Mouse (Mus musculus): ENCODE measurements around the gene 5830473C10Rik.

The 5830473C10Rik gene

DNA sequence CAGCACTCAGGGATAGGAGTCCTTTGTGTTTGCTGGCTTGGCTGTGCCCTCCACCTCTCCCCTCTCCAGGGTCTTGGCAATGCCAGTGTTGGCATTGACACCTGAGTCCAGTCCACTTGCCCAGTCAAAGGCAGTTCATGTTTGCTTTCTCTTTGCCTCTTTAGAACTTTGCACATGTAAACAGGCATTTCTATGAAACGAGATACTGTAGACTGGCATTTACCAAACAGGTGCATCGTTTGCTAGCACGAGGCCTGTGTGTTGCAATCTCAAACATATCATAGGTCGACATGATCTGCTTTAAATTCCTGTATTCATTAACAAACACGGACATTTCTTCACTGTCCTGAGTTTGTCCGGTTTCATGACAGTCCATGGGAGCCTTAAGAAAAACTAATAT, at the start of gene 5830473C10Rik:
5830473C10Rik (plus strand) TSS at position 365 of the 400 bp plus-strand sequence.
- DNase-seq (ENCODE audit: low read depth, low spot score): no peak

DNA sequence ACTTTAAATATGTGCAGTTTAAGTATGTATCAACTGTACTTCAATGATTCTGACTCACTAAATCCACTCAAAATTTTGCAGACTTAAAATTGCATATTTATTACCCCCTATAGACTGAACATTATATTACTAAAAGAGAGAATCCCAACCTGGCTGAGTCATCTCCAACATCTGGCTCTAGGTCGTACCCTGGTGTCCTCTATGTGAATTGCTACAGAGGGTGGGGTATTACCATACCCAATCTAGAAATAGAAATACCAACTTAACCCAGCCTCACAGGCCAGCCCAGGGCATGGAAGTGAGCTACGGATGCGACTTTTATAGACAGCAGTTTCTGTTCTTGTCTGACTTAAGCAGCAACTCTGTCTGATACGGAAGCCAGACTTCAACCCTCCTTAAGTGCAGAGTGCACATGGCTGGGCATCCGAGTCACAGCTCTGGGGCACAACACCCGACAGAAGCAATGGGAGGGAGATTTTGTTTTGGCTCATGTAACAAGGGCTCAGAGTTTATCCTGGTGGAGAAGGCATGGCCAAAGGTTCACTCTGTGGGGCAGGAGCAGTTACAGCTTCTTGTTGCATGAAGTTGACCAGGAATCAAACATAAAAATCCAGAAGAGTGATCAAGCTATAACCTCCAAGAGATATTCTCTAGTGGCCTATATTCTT, 48.5 kb upstream of the 5830473C10Rik start:
- no peak for DNase-seq (ENCODE audit: low read depth, low spot score)

DNA sequence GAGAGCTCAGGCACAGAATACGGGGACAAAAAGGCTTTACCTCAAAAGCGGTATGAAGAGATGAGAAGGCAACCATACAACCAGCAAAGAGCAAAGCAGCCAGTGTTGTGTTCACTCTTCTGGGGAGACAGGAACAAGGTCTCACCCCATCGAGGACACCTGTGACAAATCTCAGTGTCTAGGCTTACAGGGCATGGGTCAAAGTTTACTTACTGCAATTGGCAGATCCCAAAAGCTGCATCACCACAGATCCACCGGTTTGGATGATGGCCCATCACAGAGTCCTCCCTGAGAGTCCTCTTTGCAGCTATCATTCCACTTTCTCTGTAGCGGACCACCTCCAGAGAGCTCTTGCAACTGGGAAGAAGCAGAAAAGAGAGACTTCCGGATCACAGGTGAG, 45.3 kb upstream of the 5830473C10Rik start:
- DNase-seq (ENCODE audit: low read depth, low spot score): no peak

DNA sequence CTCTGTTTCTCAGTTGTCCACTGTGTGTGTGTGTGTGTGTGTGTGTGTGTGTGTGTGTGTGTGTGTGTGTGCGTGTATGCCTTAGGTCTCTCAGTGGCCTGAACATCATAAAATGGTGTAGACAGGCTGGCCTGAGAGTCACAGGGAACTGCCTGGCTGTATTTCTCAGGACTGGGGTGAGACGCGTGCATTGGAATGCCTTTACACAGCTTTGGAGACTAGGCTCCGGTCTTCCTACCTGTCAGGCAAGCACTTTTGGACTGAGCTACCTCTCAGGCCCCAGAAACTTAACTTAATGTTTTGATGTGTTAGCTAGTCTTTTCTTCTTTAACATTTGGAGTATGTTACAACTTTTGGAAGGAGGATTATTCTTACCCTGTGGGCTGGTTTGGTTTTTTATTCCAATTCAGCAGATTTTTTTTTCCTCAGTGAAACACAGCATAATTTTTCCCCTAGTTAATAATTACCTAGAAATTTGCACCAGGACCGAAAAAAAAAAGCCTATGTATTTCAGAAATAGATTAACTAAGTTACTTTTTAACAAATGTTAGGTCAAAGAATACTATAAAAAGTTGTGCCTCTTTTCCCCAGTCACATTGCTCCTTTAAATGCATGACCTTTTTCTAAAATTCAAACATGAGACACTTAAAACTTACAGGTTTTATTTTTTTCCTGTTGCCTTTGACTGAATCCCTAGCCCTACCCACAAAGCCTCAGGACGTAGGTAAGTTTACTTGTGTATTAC, 42.4 kb upstream of the 5830473C10Rik start, which contains the start of gene Afm:
Afm (plus strand) TSS at position 577 of the 745 bp plus-strand sequence.
- no peak for DNase-seq (ENCODE audit: low read depth, low spot score)

DNA sequence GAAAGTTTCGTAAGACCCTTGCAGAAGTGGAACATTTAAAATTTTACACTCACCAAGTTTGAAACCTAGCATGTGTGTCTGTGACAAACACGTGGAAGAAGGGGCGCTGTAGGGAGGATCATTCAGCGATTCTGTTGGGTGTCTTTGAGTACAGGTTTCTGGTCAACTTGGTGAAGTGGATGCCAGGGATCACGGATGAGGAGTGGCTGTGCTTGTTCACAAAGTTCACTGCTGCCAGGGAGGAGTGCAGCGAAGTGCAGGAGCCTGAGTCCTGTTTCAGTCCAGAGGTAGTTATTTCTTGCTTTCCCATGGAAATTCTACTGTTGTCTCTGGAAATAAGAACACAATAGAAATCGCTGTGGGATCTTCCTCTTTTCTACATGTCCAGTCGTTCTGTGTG, 9.7 kb upstream of the 5830473C10Rik start:
- no peak for DNase-seq (ENCODE audit: low read depth, low spot score)

DNA sequence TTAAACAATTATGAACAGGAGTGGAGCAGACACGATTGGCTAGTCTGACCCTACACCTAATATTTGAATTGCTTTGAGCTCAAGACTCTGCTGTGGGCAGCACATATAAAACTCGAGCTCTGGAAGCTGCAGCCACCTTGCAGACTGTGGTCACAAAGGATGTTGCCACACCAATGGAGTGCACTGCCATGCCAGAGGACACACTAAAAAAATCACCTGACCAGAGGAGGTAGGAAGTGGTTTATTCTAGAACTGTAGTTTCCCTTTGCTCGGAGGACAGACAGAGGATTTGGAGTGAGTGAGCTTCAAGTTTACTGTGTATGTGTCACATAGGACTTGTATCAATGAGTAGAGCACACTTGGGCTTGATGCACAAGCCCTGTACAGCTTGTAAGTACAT, 4.9 kb upstream of the 5830473C10Rik start:
- DNase-seq (ENCODE audit: low read depth, low spot score): no peak

DNA sequence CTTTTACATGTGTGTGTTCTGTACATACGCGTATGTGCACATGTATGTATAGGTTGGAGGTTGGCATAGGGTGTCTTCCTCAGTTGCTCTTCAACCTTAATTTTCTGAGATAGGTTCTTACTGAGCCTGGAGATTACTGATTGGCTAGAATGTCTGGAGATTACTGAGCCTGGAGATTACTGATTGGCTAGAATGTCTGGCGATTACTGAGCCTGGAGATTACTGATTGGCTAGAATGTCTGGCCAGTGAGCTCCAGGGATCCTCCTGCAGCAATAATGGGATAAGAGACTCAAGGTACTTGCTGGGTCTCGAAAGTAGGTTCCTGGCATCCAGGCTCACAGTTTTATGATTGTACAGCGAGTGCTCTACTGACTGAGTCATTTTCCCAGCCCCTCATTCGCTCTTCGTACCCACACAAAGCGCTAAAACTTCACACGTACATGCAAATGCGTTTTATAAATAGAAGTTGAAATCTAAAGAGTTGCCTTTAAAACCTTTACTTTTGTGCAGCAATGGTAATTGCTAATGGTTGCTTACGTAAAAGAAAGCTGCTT, 891 bp downstream of the 5830473C10Rik start:
- DNase-seq (ENCODE audit: low read depth, low spot score): no peak

DNA sequence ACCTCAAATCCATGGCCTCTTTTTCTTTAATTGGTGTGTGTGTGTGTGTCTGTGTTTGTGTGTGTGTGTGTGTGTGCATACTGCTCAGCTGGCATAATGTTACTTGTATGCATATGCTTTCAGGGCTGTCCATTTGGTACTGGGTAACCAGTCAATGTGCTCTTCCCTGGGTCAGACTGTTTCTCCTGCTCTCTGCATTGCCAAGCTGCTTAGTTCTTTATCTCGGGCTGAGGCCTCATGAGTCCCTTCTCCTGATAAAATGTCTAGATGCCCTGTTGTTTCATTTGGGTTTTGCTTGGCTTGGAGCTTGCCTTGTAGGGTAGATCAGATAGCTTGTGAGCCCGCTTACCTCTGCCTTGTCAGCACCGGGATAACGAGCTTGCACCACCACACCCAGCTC, 2.0 kb downstream of the 5830473C10Rik start:
- DNase-seq (ENCODE audit: low read depth, low spot score): no peak

DNA sequence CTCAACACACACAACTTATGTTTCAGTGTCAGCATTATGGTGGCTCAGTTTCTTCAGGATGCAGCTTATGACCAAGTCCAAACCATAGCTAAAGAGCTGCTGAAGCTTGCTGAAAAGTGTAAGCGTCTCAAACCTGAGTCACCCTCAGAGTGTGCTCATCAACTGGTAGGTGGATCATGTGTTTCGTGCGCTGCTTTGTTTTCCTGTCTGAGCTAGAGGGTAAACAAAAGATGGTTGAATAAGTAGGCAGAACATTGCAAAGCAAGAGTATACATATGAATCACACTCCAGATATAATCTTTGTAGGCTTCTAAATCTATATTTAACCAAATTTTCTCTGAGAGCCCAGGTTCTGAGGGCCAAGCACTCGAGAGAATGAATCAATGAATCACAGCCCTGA, 3.3 kb downstream of the 5830473C10Rik start:
- no peak for DNase-seq (ENCODE audit: low read depth, low spot score)

DNA sequence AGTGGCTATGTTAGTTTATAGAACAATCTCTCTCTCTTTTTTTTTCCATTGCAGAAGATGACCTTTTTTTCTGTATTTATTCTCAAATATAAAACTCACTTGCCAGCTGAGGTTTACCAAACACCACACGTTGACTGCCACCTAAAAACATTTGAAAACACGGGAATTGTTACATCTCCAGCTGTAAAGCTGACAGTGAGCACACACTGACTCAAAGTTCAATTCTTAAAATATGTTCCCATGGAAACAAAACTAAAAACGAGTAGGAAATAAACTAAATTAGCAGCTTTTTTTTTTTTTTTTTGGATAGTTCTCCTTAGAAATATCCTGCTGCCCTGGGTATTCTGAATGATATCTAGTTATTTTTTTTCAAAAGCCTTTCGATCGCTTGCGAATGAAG, 4.3 kb downstream of the 5830473C10Rik start:
- DNase-seq (ENCODE audit: low read depth, low spot score): no peak

DNA sequence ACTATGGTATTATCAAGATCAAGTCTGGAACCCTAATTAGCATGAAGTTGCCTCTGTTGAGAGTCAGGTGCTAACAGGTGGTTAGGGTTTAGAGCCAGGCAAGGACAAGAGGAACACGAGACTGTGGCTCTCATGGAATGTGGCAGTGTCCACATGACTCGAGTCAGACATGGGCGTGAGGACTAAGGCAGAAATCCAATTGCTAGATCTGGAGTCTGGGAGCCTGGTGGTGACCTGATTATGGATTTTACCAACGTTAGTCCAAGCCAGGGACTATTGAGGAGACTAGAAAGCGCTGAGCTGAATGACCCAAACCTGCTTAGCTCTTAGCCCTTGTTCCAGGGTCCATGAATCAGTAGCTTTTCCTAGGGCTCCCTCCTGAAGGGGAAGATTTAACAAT, 6.9 kb downstream of the 5830473C10Rik start:
- no peak for DNase-seq (ENCODE audit: low read depth, low spot score)

DNA sequence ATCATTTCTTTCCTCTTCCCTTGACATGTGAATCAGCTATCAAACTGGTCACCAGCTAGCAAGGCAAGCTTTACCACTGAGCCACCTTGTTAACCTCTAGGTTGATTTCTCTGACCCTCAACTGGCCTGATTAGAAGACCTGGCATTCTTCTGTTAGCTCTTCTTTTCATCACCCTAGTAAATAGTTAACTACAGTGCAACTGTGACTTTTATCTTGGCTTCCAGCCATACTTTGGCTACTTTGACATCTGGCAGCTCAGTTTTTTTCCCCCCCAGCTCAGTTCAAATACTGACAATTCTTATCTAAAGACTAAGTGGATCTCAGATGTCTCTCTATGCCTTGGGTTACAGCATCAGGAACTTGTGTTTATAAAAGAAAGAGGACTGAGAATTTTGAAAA, 7.4 kb downstream of the 5830473C10Rik start:
- no peak for DNase-seq (ENCODE audit: low read depth, low spot score)

DNA sequence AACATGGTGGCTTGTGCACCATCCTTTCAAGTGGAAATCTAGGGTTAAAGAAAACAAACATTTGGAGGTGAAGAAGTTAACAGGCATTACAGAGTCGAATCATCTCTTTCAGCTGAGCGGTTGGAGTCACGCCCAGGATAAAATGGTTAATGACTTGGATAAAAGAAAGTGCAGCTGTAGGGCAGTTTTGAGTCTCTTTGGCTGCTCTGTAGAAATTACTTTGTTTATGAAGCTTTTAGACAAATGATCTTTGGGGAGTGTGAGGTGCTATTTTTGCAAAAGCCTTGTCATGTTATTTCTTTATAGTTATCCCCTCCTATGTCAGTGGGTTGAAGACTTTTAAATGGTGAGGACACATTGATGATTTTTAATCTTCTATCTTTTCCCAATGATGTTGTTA, 10.3 kb downstream of the 5830473C10Rik start:
- DNase-seq (ENCODE audit: low read depth, low spot score): no peak

DNA sequence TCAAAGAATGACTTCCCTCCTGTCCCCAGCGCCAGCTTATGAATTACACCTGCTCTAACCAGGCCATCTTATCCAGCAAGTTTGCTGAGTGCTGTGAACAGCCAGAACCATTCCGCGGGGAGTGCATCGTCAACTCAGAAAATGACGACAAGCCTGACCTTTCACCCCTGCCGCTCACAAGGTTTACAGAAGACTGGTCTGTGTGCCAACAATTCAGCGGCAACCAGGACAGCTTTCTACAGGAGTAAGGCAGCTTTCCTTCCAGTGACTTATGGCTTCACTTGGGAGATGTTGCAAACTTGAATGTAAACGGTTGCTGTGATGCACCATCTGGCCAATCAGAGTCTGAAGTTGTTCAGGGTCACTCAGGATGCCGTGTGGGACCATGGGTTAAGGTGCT, 16.8 kb downstream of the 5830473C10Rik start:
- no peak for DNase-seq (ENCODE audit: low read depth, low spot score)

DNA sequence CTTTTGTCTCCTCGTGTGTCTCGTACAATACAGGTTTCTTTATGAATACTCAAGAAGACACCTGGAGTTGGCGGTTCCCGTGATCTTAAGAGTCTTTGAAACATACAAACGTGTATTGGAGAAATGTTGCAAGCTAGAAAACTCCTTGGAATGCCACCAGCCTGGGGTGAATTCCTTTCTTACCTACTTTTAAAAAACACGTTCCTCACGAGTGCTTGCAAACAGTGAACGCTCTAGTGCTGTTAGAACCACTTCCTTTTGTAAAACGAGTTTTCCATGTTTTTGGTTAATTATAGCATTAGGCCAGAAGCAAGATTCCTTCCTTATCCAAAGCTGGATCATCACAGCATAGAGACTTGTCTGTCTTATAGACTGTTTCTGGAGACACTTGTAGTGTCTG, 18.6 kb downstream of the 5830473C10Rik start:
- no peak for DNase-seq (ENCODE audit: low read depth, low spot score)

DNA sequence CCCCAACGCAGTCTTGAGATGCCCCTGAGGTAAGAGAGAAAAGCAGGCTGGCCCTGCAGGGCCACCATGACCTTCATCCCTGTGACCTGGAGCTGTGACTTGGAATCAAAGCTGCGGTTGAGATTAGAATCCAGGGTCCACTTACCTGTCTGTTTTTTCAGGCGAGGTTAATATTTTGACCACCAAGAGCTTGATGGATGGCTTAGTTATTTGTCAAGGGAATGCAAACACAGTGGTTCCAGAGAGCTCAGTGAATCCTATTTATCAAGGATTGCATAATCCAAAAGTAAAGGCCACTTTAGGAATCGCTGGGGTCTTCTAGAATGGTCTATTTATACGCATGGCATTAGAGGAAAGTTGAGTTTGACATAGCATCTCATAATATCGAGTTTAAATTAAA, 21.3 kb downstream of the 5830473C10Rik start:
- DNase-seq (ENCODE audit: low read depth, low spot score): no peak

DNA sequence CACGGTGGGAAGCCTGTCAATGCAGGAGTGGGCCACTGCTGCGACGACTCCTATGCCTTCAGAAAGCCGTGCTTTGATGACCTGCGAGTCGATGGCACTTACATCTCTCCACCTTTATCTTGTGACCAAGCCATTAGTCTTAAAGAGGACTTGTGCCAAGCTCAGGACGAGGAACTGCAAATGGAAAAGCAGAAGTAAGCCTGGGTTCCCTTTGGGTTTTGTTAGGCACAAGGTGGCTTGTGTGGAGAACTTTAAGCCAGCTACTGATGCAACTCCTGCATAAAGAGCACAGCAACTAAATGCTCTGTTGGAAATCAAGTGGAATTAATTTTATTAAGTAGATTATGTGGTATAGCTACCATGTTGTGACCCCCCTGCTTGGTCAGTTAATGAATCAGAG, 23.9 kb downstream of the 5830473C10Rik start:
- no peak for DNase-seq (ENCODE audit: low read depth, low spot score)

DNA sequence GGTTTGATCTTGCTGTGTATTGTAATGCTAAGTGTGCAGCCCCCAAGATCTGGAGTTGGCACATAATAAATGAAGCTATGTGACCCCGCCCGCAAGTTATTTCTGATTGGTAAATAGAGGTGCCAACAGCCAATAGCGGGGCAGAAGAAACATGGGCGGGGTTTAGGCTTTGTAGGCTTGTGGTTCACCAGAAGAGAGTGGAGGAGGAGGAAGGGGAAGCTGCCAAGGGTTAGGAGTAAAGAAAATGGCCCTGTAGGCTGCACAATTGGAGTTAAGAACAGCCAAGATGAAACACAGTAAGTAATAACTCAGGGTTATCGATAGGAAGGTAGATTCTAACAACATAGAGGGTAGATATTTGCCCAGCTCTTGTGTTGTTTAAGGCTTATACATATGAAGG, 25.6 kb downstream of the 5830473C10Rik start:
- DNase-seq (ENCODE audit: low read depth, low spot score): no peak

DNA sequence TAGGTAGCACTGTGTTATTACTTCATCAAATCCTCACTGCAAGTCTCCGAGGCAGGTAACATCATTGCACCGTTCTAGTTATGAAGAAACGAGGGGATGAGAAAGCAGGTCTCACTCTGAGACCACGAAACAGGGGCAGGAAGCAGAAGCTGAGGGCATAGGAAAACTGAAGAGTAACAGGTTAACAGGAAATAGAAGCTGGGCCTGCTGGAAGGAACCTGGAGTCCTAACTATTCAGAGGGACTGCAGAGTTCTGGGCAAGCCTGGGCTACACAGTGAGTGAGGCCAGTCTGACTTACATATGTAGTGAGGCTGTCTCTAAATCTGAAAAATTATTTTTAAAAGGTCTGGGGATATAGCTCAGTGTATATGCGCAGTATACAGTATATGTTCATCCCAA, 27.2 kb downstream of the 5830473C10Rik start:
- DNase-seq (ENCODE audit: low read depth, low spot score): no peak

DNA sequence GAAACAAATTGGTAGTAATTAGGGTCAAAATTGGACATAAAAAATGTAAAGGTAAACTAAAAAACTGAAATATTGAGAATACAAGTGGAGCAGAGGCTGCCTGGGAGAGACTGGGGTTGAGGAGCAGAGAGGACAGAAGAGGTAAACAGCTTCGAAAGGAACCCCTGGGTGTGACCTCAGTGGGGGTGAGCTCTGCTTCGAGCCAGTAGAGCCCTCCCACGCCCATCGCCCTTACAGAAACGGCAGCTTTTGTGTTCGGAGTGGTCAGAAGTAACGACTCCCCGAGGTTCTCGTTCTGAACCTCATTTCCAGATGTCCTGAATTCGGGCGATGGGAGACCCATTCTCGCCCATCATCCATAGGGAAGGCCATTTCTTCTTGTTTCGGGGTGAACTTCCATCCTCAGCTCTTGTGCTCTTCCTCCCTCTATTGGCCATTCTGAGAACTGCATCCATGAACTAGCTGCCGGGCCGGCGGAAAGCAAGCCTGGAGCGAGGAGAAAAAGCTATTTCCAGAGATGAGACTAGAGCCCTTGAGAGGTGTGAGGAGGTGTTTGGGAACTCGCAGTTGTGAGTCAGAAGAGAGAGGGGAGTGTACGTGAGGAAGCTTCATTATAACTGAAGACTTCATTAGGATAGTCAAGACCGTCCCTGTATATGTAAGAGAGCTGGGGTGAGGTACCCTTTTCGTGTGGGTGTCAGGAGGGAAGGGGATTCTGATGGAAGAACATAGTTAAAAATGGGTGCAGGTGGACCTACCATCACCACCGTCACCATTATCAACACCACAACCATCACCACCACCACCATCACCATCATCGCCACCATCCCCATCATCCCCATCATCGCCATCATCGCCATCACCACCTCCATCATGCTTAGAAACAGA, 28.0 kb downstream of the 5830473C10Rik start:
- peak; percentile 77 for DNase-seq (ENCODE audit: low read depth, low spot score)

DNA sequence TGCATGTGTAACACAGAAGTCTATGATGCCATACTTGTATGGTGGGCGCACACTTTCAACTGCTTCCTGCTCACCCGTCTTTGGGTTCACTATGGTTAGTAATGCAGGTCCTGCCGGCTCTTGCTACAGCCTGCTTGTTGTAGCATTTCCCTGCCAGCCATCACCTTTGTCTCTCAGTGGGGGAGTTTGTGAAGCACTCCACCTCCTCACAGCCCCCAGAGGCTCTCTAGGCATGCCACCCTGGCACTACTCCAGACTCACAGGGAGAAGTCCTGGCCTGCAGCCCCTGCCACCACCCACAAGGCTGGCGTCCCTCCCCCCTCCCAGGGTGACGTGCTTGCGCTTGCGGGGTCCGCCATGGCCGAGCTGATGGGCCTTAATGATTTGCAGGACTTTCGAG, 29.8 kb downstream of the 5830473C10Rik start:
- no peak for DNase-seq (ENCODE audit: low read depth, low spot score)

DNA sequence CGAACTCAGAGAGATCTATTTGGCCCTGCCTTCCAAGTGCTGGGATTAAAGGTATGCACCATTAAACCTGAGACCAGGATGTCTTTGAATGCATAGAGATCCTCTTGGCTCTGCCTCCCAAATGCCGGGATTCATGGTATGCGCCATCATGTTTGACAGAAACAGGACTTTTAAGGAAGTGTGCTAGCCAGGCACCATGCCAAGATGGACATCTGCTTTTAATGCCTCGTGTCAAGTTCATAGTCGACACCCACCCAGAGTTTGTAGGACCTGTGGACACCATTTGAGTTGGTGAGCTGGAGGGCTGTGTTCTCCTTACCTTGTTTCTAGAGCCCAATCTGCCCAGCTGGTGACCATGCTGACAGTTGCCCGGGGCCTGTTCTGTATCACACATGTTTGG, 31.0 kb downstream of the 5830473C10Rik start:
- no peak for DNase-seq (ENCODE audit: low read depth, low spot score)
